Mouse (Mus musculus) embryonic fibroblast, embryonic 13.5 days (primary cell): Measurements from ENCODE around the gene Rfng.

ENCODE experiments used
- CTCF ChIP-seq: IDR thresholded peaks from 2 replicates; pipeline ENCODE4 v1.5.1; 2011; ENCODE audit warnings: mild to moderate bottlenecking, control low read depth, low read length, moderate library complexity, borderline replicate concordance; ENCODE audit not compliant: insufficient read depth
- POLR2A ChIP-seq: IDR thresholded peaks from 2 replicates; pipeline ENCODE4 v1.6.1; 2011; ENCODE audit warnings: low read depth, mild to moderate bottlenecking, control low read depth, low read length, moderate library complexity

DNA sequence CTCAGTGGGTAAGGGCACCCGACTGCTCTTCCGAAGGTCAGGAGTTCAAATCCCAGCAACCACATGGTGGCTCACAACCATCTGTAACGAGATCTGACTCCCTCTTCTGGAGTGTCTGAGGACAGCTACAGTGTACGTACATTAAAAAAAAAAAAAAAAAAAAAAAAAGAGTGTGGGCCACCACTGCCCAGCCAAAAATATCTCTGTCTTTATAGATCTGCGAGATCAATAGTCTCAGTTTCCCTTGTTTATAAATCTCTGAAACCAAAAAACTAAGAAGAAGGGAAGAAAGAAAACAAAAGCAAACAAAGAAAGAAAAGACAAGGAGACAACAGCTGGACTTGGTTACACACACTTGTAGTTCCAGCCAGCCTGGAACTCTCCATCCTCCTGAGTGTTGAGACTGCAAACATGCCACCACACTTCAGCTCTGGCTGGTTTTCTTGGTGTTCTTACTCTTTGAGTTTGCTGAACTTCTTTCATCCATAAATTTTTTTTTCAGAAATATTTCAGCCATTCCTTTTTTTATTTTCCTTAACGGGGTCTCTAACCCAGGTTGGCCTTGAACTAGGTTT, 15.4 kb upstream of the Rfng start:
- TF ChIP-seq POLR2A, result no peak
- TF ChIP-seq CTCF, result no peak
